Mouse (Mus musculus) lung, postnatal 0 days (tissue): ENCODE measurements around the gene Ybx2. TPM values are rescaled to one million over a fixed set of nuclear protein-coding genes. Genes with fewer than 3 reads are reported as not detected.
"Not testable (repeated sequence)": the region's sequence is repeated elsewhere in the genome, so short reads cannot be mapped to it uniquely, and the experiment has no call there.

Experiments
- ATAC-seq: fragments of 200-750 bp; cut with Nextera tagmentation; 2 replicates; pipeline ENCODE4 v1.8.0; 2017; ENCODE audit warnings: moderate library complexity
- DNase-seq: peaks from one replicate; pipeline ENCODE4 v3.0.0-alpha.2; 2016; ENCODE audit warnings: low spot score
- H3K27ac ChIP-seq: fragments of 300-500 bp; sonication (generic); 2 replicates; pipeline ENCODE4 v1.5.1; 2014; ENCODE audit warnings: antibody characterized with exemption, mild to moderate bottlenecking, low read length, mixed read lengths
- H3K27me3 ChIP-seq: fragments of 300-500 bp; sonication (generic); replicated peaks from 2 replicates; pipeline ENCODE4 v1.6.1; 2014; ENCODE audit warnings: low read length, mixed read lengths; ENCODE audit not compliant: insufficient read depth
- H3K36me3 ChIP-seq: fragments of 300-500 bp; sonication (generic); 2 replicates; pipeline ENCODE4 v1.6.1; 2014; ENCODE audit warnings: low read length, mixed read lengths; ENCODE audit not compliant: insufficient read depth
- H3K4me1 ChIP-seq: fragments of 300-500 bp; sonication (generic); 2 replicates; pipeline ENCODE4 v1.6.1; 2014; ENCODE audit warnings: antibody characterized with exemption, low read depth, low read length, mixed read lengths; ENCODE audit not compliant: insufficient read depth
- H3K4me2 ChIP-seq: fragments of 300-500 bp; sonication (generic); replicated peaks from 2 replicates; pipeline ENCODE4 v1.6.1; 2014; ENCODE audit warnings: low read depth, mild to moderate bottlenecking, low read length, moderate library complexity, mixed read lengths
- H3K4me3 ChIP-seq: fragments of 300-500 bp; sonication (generic); 2 replicates; pipeline ENCODE4 v1.5.1; 2014; ENCODE audit warnings: low read depth, low read length
- H3K9ac ChIP-seq: fragments of 300-500 bp; sonication (generic); replicated peaks from 2 replicates; pipeline ENCODE4 v1.6.1; 2014; ENCODE audit warnings: low read depth, mild to moderate bottlenecking
- H3K9me3 ChIP-seq: fragments of 300-500 bp; sonication (generic); 2 replicates; pipeline ENCODE4 v1.6.1; 2016; ENCODE audit warnings: low read length, mixed read lengths
- CTCF ChIP-seq: IDR thresholded peaks from 2 replicates; pipeline ENCODE4 v1.5.1; 2016; ENCODE audit warnings: antibody characterized with exemption, mild to moderate bottlenecking
- EP300 ChIP-seq: IDR thresholded peaks from 2 replicates; pipeline ENCODE4 v1.6.1; 2016; ENCODE audit warnings: antibody characterized with exemption, mild to moderate bottlenecking, control low read depth
- WGBS: fragments of 180-500 bp; shearing (Covaris S2); extraction: QIAGEN DNeasy Blood & Tissue Kit; methylation state at CpG from one replicate; pipeline ENCODE4 v1.1.7; 2014; 5-methylcytosine and 5-hydroxymethylcytosine counted together
- polyA plus RNA-seq: library from polyadenylated mRNA; unstranded; fragments of >200 nt; fragmentation: Nextera tagmentation; extraction: Ambion mirVana; gene quantifications from 2 replicates; pipeline ENCODE4 v1.2.1, GENCODE M21; 2015

Gene Ybx2
- polyA plus RNA-seq, 1 experiment from 2014 or later = 1.1 TPM

GRCm38 (mm10) chr11:69948763-69949150 is 13.2 kb downstream of the Ybx2 start:
- H3K4me1 ChIP-seq = no peaks in the 10 kb centered on the region
- H3K9me3 ChIP-seq = no peaks in the 10 kb centered on the region
- H3K27ac ChIP-seq = peak overlapping the region; percentile 2; the same call in 1 of the 2 replicates
- 0% methylated on average over 12 of the region's 14 CpGs for WGBS
- H3K4me2 ChIP-seq = peak overlapping the region; percentile 60
- no peaks in the 10 kb centered on the region for H3K36me3 ChIP-seq
- no peaks in the 10 kb centered on the region for H3K27me3 ChIP-seq
- DNase-seq (peak; percentile 96), ATAC-seq (peak; percentile 67)
- H3K4me3 ChIP-seq = peak overlapping the region; percentile 39
- H3K9ac ChIP-seq = no peak overlapping the region
- TF ChIP-seq CTCF = peak; percentile 95
- TF ChIP-seq EP300 = no peak

- TF ChIP-seq CTCF (peak; percentile 46; the same call in 1 of the 2 replicates), EP300 (no peak)
- Histone ChIP-seq H3K27me3 (no peaks in the 10 kb centered on the region), H3K36me3 (no peaks in the 10 kb centered on the region), H3K9ac (no peak overlapping the region), H3K4me1 (no peaks in the 10 kb centered on the region), H3K4me3 (no peak overlapping the region), H3K9me3 (no peaks in the 10 kb centered on the region), H3K27ac (no peak overlapping the region), H3K4me2 (no peak overlapping the region)
- ATAC-seq (no peak), DNase-seq (peak; percentile 43)
- 39% methylated on average over 4 of the region's 4 CpGs for WGBS
These were observed 15.3 kb downstream of the Ybx2 start for GRCm38 (mm10) chr11:69950807-69951459.

GRCm38 (mm10) chr11:69952274-69952673 is 16.7 kb downstream of the Ybx2 start:
- Histone ChIP-seq H3K4me1 (no peaks in the 10 kb centered on the region), H3K9ac (no peak overlapping the region), H3K4me2 (no peak overlapping the region), H3K27ac (no peak overlapping the region), H3K36me3 (no peaks in the 10 kb centered on the region), H3K4me3 (no peak overlapping the region), H3K27me3 (no peaks in the 10 kb centered on the region), H3K9me3 (no peaks in the 10 kb centered on the region)
- TF ChIP-seq CTCF (peak; percentile 57), EP300 (no peak)
- WGBS = 31% methylated on average over 1 of the region's 1 CpGs
- ATAC-seq = no peak
- no peak for DNase-seq

GRCm38 (mm10) chr11:69953267-69953915 is 17.8 kb downstream of the Ybx2 start:
- ATAC-seq = no peak
- DNase-seq = no peak
- no peaks in the 10 kb centered on the region for H3K36me3 ChIP-seq
- no peak overlapping the region for H3K4me3 ChIP-seq
- H3K27ac ChIP-seq = no peak overlapping the region
- H3K4me1 ChIP-seq = no peaks in the 10 kb centered on the region
- WGBS = 27% methylated on average over 11 of the region's 11 CpGs
- H3K27me3 ChIP-seq = no peaks in the 10 kb centered on the region
- no peaks in the 10 kb centered on the region for H3K9me3 ChIP-seq
- no peak overlapping the region for H3K9ac ChIP-seq
- TF ChIP-seq EP300 = no peak
- no peak for TF ChIP-seq CTCF
- H3K4me2 ChIP-seq = no peak overlapping the region

- not testable (repeated sequence) for DNase-seq, H3K9ac ChIP-seq, H3K27me3 ChIP-seq, H3K4me3 ChIP-seq, ATAC-seq, H3K4me1 ChIP-seq, H3K36me3 ChIP-seq, H3K9me3 ChIP-seq, H3K4me2 ChIP-seq, H3K27ac ChIP-seq
- 56% methylated on average over 2 of the region's 4 CpGs for WGBS
These were observed 20.0 kb downstream of the Ybx2 start for GRCm38 (mm10) chr11:69955618-69956017.

- Histone ChIP-seq H3K4me2 (no peak overlapping the region), H3K36me3 (no peaks in the 10 kb centered on the region), H3K4me1 (no peaks in the 10 kb centered on the region), H3K4me3 (no peak overlapping the region), H3K27me3 (no peaks in the 10 kb centered on the region), H3K27ac (no peak overlapping the region), H3K9me3 (no peaks in the 10 kb centered on the region), H3K9ac (no peak overlapping the region)
- no peak for ATAC-seq
- TF ChIP-seq CTCF = peak; percentile 32
- no peak for TF ChIP-seq EP300
- no peak for DNase-seq
- WGBS = 78% methylated on average over 1 of the region's 1 CpGs
These were observed 20.6 kb downstream of the Ybx2 start for GRCm38 (mm10) chr11:69956218-69956617.
